Mouse (Mus musculus) adrenal gland, adult (tissue): ENCODE data around the gene Rimbp2.

Experiments used
- DNase-seq, 2 experiments: peaks; one replicate each; pipeline ENCODE4 v3.0.0; 2022 to 2023; ENCODE audit warnings: low spot score in 1 of 2; ENCODE audit not compliant: inconsistent age in 2 of 2

Rimbp2 gene

GRCm38 (mm10) chr5:128935359-128935899, 17.9 kb downstream of the Rimbp2 start:
- DNase-seq = peak in 1 of 2 experiments; percentile 25

GRCm38 (mm10) chr5:128932776-128933175, 20.5 kb downstream of the Rimbp2 start:
- DNase-seq = no peak

GRCm38 (mm10) chr5:128925073-128925472, 28.2 kb downstream of the Rimbp2 start:
- no peak for DNase-seq

- no peak for DNase-seq
These were observed 33.2 kb downstream of the Rimbp2 start for GRCm38 (mm10) chr5:128920112-128920511.

GRCm38 (mm10) chr5:128917116-128917959, 35.9 kb downstream of the Rimbp2 start:
- DNase-seq = peak; percentile 44 to 82

- DNase-seq = no peak
These were observed 39.5 kb downstream of the Rimbp2 start for GRCm38 (mm10) chr5:128913820-128914219.

- DNase-seq = no peak
These were observed 40.9 kb downstream of the Rimbp2 start for GRCm38 (mm10) chr5:128912374-128912773.

- DNase-seq = no peak
These were observed 41.7 kb downstream of the Rimbp2 start for GRCm38 (mm10) chr5:128911593-128911992.

- DNase-seq = peak; percentile 28 to 43
These were observed 49.2 kb downstream of the Rimbp2 start for GRCm38 (mm10) chr5:128904113-128904512.

- DNase-seq = no peak
These were observed 50.2 kb downstream of the Rimbp2 start for GRCm38 (mm10) chr5:128903120-128903519.

GRCm38 (mm10) chr5:128899971-128900370, 53.3 kb downstream of the Rimbp2 start:
- no peak for DNase-seq

- DNase-seq = no peak
These were observed 58.4 kb downstream of the Rimbp2 start for GRCm38 (mm10) chr5:128894921-128895320.

- DNase-seq = no peak
These were observed 65.7 kb downstream of the Rimbp2 start for GRCm38 (mm10) chr5:128887546-128887945.

GRCm38 (mm10) chr5:128884320-128884719, 69.0 kb downstream of the Rimbp2 start:
- no peak for DNase-seq

- DNase-seq = no peak
These were observed 74.2 kb downstream of the Rimbp2 start for GRCm38 (mm10) chr5:128879092-128879491.

GRCm38 (mm10) chr5:128877425-128878035, 75.8 kb downstream of the Rimbp2 start:
- DNase-seq = no peak

GRCm38 (mm10) chr5:128871706-128872105, 81.6 kb downstream of the Rimbp2 start:
- no peak for DNase-seq

GRCm38 (mm10) chr5:128866811-128867210, 86.5 kb downstream of the Rimbp2 start:
- no peak for DNase-seq

- DNase-seq = peak in 1 of 2 experiments; percentile 21
These were observed 87.0 kb downstream of the Rimbp2 start for GRCm38 (mm10) chr5:128866291-128866690.

- DNase-seq = no peak
These were observed 89.8 kb downstream of the Rimbp2 start for GRCm38 (mm10) chr5:128863497-128863896.

- DNase-seq = no peak
These were observed 92.4 kb downstream of the Rimbp2 start for GRCm38 (mm10) chr5:128860907-128861306.

- peak in 1 of 2 experiments; percentile 36 for DNase-seq
These were observed 100.5 kb downstream of the Rimbp2 start for GRCm38 (mm10) chr5:128852791-128853190.
